Mouse (Mus musculus): ENCODE measurements at regions not wholly inside any gene's neighbourhood (a gene's known extent, or its start where the extent isn't known, plus 50 kb on each side); places are given as distances from the start of the nearest gene placed in this dataset.

GRCm38 (mm10) chr8:115428528-115429290 lies 278.9 kb downstream of the Maf start:
- Histone ChIP-seq H3K4me3 (no peak overlapping the region), H3K27ac (no peak overlapping the region), H3K27me3 (ENCODE audit: insufficient read depth, poor library complexity, severe bottlenecking) (peaks cover 9% of the 10 kb centered on the region; the same call in 1 of the 2 replicates), H3K4me1 (no peaks in the 10 kb centered on the region), H3K9me3 (no peaks in the 10 kb centered on the region), H3K36me3 (no peaks in the 10 kb centered on the region)
- 84% methylated on average over 15 of the region's 15 CpGs for WGBS
- DNase-seq (ENCODE audit: low spot score) = no peak

- Histone ChIP-seq H3K4me1 (no peaks in the 10 kb centered on the region), H3K4me3 (no peak overlapping the region), H3K36me3 (no peaks in the 10 kb centered on the region), H3K9me3 (no peaks in the 10 kb centered on the region), H3K27ac (no peak overlapping the region), H3K27me3 (ENCODE audit: insufficient read depth, poor library complexity, severe bottlenecking) (peaks cover 7% of the 10 kb centered on the region; the same call in 1 of the 2 replicates)
- whole genome bisulfite sequencing = 73% methylated on average over 2 of the region's 2 CpGs
- DNase-seq (ENCODE audit: low spot score) = no peak
Observed at GRCm38 (mm10) chr8:115428022-115428421, 279.6 kb downstream of the Maf start.

GRCm38 (mm10) chr8:115427490-115427889 lies 280.1 kb downstream of the Maf start:
- no peaks in the 10 kb centered on the region for H3K4me1 ChIP-seq
- peaks cover 6% of the 10 kb centered on the region; the same call in 1 of the 2 replicates for H3K27me3 ChIP-seq (ENCODE audit: insufficient read depth, poor library complexity, severe bottlenecking)
- H3K27ac ChIP-seq = no peak overlapping the region
- H3K36me3 ChIP-seq = no peaks in the 10 kb centered on the region
- H3K9me3 ChIP-seq = no peaks in the 10 kb centered on the region
- DNase-seq (ENCODE audit: low spot score) = no peak
- H3K4me3 ChIP-seq = no peak overlapping the region
- WGBS = 69% methylated on average over 3 of the region's 3 CpGs

GRCm38 (mm10) chr8:115426543-115426942 lies 281.1 kb downstream of the Maf start:
- 79% methylated on average over 3 of the region's 3 CpGs for WGBS
- Histone ChIP-seq H3K27ac (no peak overlapping the region), H3K4me3 (no peak overlapping the region), H3K27me3 (ENCODE audit: insufficient read depth, poor library complexity, severe bottlenecking) (peaks cover 6% of the 10 kb centered on the region; the same call in 1 of the 2 replicates), H3K4me1 (no peaks in the 10 kb centered on the region), H3K36me3 (no peaks in the 10 kb centered on the region), H3K9me3 (no peaks in the 10 kb centered on the region)
- no peak for DNase-seq (ENCODE audit: low spot score)

- Histone ChIP-seq H3K36me3 (no peaks in the 10 kb centered on the region), H3K27me3 (ENCODE audit: insufficient read depth, poor library complexity, severe bottlenecking) (peaks cover 6% of the 10 kb centered on the region; the same call in 1 of the 2 replicates), H3K4me1 (no peaks in the 10 kb centered on the region), H3K27ac (no peak overlapping the region), H3K4me3 (no peak overlapping the region), H3K9me3 (no peaks in the 10 kb centered on the region)
- no peak for DNase-seq (ENCODE audit: low spot score)
- 74% methylated on average over 2 of the region's 2 CpGs for WGBS
Observed at GRCm38 (mm10) chr8:115425360-115425759, 282.2 kb downstream of the Maf start.

- no peaks in the 10 kb centered on the region for H3K9me3 ChIP-seq
- H3K27ac ChIP-seq = no peak overlapping the region
- no peak overlapping the region for H3K4me3 ChIP-seq
- no peak for DNase-seq (ENCODE audit: low spot score)
- peaks cover 6% of the 10 kb centered on the region; the same call in 1 of the 2 replicates for H3K27me3 ChIP-seq (ENCODE audit: insufficient read depth, poor library complexity, severe bottlenecking)
- 74% methylated on average over 2 of the region's 2 CpGs for WGBS
- no peaks in the 10 kb centered on the region for H3K4me1 ChIP-seq
- no peaks in the 10 kb centered on the region for H3K36me3 ChIP-seq
Observed at GRCm38 (mm10) chr8:115423682-115424081, 283.9 kb downstream of the Maf start.

- Histone ChIP-seq H3K4me1 (no peaks in the 10 kb centered on the region), H3K36me3 (no peaks in the 10 kb centered on the region), H3K27ac (no peak overlapping the region), H3K9me3 (no peaks in the 10 kb centered on the region), H3K4me3 (no peak overlapping the region), H3K27me3 (ENCODE audit: insufficient read depth, poor library complexity, severe bottlenecking) (peaks cover under 1% of the 10 kb centered on the region; the same call in 1 of the 2 replicates)
- 85% methylated on average over 5 of the region's 5 CpGs for WGBS
- no peak for DNase-seq (ENCODE audit: low spot score)
Observed at GRCm38 (mm10) chr8:115423056-115423455, 284.5 kb downstream of the Maf start.

GRCm38 (mm10) chr8:115420536-115420935 lies 287.1 kb downstream of the Maf start:
- H3K36me3 ChIP-seq = no peaks in the 10 kb centered on the region
- no peaks in the 10 kb centered on the region for H3K9me3 ChIP-seq
- no peak for DNase-seq (ENCODE audit: low spot score)
- 0 out of 2 replicates have a peak, but pooled peaks cover 8% of the 10 kb centered on the region for H3K27me3 ChIP-seq (ENCODE audit: insufficient read depth, poor library complexity, severe bottlenecking)
- H3K4me3 ChIP-seq = no peak overlapping the region
- WGBS = 53% methylated on average over 3 of the region's 3 CpGs
- no peak overlapping the region for H3K27ac ChIP-seq
- no peaks in the 10 kb centered on the region for H3K4me1 ChIP-seq

GRCm38 (mm10) chr8:115420131-115420530 lies 287.5 kb downstream of the Maf start:
- Histone ChIP-seq H3K4me1 (no peaks in the 10 kb centered on the region), H3K27ac (no peak overlapping the region), H3K27me3 (ENCODE audit: insufficient read depth, poor library complexity, severe bottlenecking) (0 out of 2 replicates have a peak, but pooled peaks cover 8% of the 10 kb centered on the region), H3K36me3 (no peaks in the 10 kb centered on the region), H3K4me3 (no peak overlapping the region), H3K9me3 (no peaks in the 10 kb centered on the region)
- DNase-seq (ENCODE audit: low spot score) = no peak
- WGBS = 44% methylated on average over 6 of the region's 6 CpGs

GRCm38 (mm10) chr8:115418056-115418455 lies 289.5 kb downstream of the Maf start:
- H3K27ac ChIP-seq = no peak overlapping the region
- H3K4me1 ChIP-seq = peaks cover 5% of the 10 kb centered on the region; the same call in 1 of the 2 replicates
- H3K36me3 ChIP-seq = no peaks in the 10 kb centered on the region
- no peak for DNase-seq (ENCODE audit: low spot score)
- 0 out of 2 replicates have a peak, but pooled peaks cover 8% of the 10 kb centered on the region for H3K27me3 ChIP-seq (ENCODE audit: insufficient read depth, poor library complexity, severe bottlenecking)
- H3K4me3 ChIP-seq = no peak overlapping the region
- 69% methylated on average over 6 of the region's 6 CpGs for WGBS
- no peaks in the 10 kb centered on the region for H3K9me3 ChIP-seq

GRCm38 (mm10) chr8:115414061-115414473 lies 293.5 kb downstream of the Maf start:
- H3K27ac ChIP-seq = no peak overlapping the region
- no peaks in the 10 kb centered on the region for H3K9me3 ChIP-seq
- H3K4me3 ChIP-seq = no peak overlapping the region
- no peak for DNase-seq (ENCODE audit: low spot score)
- H3K4me1 ChIP-seq = peaks cover 5% of the 10 kb centered on the region; the same call in 1 of the 2 replicates
- WGBS = 28% methylated on average over 7 of the region's 7 CpGs
- H3K27me3 ChIP-seq (ENCODE audit: insufficient read depth, poor library complexity, severe bottlenecking) = 0 out of 2 replicates have a peak, but pooled peaks cover 8% of the 10 kb centered on the region
- H3K36me3 ChIP-seq = no peaks in the 10 kb centered on the region

- no peak for DNase-seq (ENCODE audit: low spot score)
- H3K36me3 ChIP-seq = no peaks in the 10 kb centered on the region
Observed at GRCm38 (mm10) chr8:115411756-115412155, 295.8 kb downstream of the Maf start.

GRCm38 (mm10) chr8:115411061-115411460 lies 296.5 kb downstream of the Maf start:
- Histone ChIP-seq H3K27me3 (ENCODE audit: insufficient read depth, poor library complexity, severe bottlenecking) (no peaks in the 10 kb centered on the region), H3K27ac (no peak overlapping the region), H3K4me3 (no peak overlapping the region), H3K9me3 (no peaks in the 10 kb centered on the region), H3K4me1 (peaks cover 5% of the 10 kb centered on the region; the same call in 1 of the 2 replicates), H3K36me3 (no peaks in the 10 kb centered on the region)
- 88% methylated on average over 4 of the region's 4 CpGs for WGBS
- DNase-seq (ENCODE audit: low spot score) = no peak

More at GRCm38 (mm10) chr8:115411756-115412155, 295.8 kb downstream of the Maf start:
- Histone ChIP-seq H3K9me3 (no peaks in the 10 kb centered on the region), H3K4me3 (no peak overlapping the region), H3K27me3 (ENCODE audit: insufficient read depth, poor library complexity, severe bottlenecking) (0 out of 2 replicates have a peak, but pooled peaks cover under 1% of the 10 kb centered on the region), H3K27ac (no peak overlapping the region), H3K4me1 (peaks cover 5% of the 10 kb centered on the region; the same call in 1 of the 2 replicates)
- WGBS = 81% methylated on average over 5 of the region's 5 CpGs

Data from heart, embryonic 10.5 days (tissue).